Mouse (Mus musculus) embryo, embryonic 11.5 days (tissue): Measurements from ENCODE around the gene Plau.

Experiments used
- DNase-seq: peaks from one replicate; pipeline ENCODE4 v3.0.0-alpha.2; 2012; ENCODE audit warnings: low read depth, low spot score

Plau gene

DNA sequence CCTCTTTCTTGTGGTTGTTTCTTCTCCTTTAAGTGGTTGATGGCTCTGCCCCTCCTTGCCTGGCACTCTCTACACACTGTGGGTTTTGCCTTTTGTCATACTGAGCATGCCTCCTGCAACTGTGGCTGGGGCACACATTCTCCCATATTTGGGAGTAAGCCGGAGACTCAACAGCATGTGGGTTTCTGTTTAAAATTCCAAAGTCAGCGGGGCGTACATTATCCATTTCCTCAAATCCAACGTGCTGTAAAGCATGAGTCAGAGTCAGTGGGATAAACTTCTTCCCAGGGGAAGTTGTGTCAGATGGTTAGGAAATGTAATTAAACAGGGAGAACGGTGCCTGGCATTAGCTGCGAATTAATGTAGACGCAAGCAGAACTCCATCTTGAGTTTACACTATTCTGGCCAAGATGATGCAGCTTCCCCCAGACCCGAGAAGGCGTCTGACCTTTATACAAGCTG, 55.5 kb downstream of the Plau start:
- DNase-seq, result peak; percentile 49
